Mouse (Mus musculus): ENCODE measurements around the gene Nfib. TPM values are rescaled to one million over a fixed set of nuclear protein-coding genes. Genes with fewer than 3 reads are reported as not detected.

Gene Nfib
- total and polyA plus RNA-seq, 3 experiments: not detected

- Histone ChIP-seq H3K79me2 (ENCODE audit: control insufficient read depth, insufficient read depth, low read length, poor library complexity) (no peaks in the 10 kb centered on the region), H3K4me3 (ENCODE audit: control insufficient read depth in 1 of 2, insufficient read depth in 1 of 2, low read depth in 2 of 2, low read length in 2 of 2) (no peak overlapping the region), H3K27me3 (ENCODE audit: control insufficient read depth in 1 of 2, insufficient read depth in 2 of 2, low read length in 2 of 2) (no peaks in the 10 kb centered on the region), H3K27ac (ENCODE audit: control insufficient read depth, low read depth, low read length) (no peak overlapping the region), H3K36me3 (ENCODE audit: control insufficient read depth in 1 of 2, insufficient read depth in 2 of 2, low read length in 2 of 2) (no peaks in the 10 kb centered on the region), H3K4me1 (ENCODE audit: control insufficient read depth in 1 of 2, insufficient read depth in 2 of 2, low read length in 2 of 2) (no peaks in the 10 kb centered on the region), H3K9me3 (replicated peaks; ENCODE audit: insufficient read depth, low read length) (no peaks in the 10 kb centered on the region), H3K9ac (ENCODE audit: control insufficient read depth, low read depth, low read length, poor library complexity, severe bottlenecking) (no peak overlapping the region)
- TF ChIP-seq NRF1 (IDR thresholded peaks at IDR 0.05; ENCODE audit: insufficient read depth, low read depth, low read length, poor library complexity, severe bottlenecking): no peak
- TF ChIP-seq TCF12 (IDR thresholded peaks at IDR 0.05; ENCODE audit: low read depth, low read length): no peak
- TF ChIP-seq UBTF (IDR thresholded peaks at IDR 0.05; ENCODE audit: borderline replicate concordance, insufficient read depth, low read depth, low read length): no peak
- no peak for TF ChIP-seq MAFK (IDR thresholded peaks at IDR 0.05; ENCODE audit: borderline replicate concordance, low read depth, low read length)
- no peak for TF ChIP-seq MXI1 (IDR thresholded peaks at IDR 0.05; ENCODE audit: low read depth, low read length)
- no peak for TF ChIP-seq ZKSCAN1 (IDR thresholded peaks at IDR 0.05; ENCODE audit: low read depth, low read length)
- TF ChIP-seq USF1 (IDR thresholded peaks at IDR 0.05; ENCODE audit: low read depth, low read length): no peak
- TF ChIP-seq TBP (IDR thresholded peaks at IDR 0.05; ENCODE audit: low read depth, low read length): no peak
- no peak for TF ChIP-seq ZMIZ1 (IDR thresholded peaks at IDR 0.05; ENCODE audit: low read depth, low read length)
- no peak for DNase-seq (ENCODE audit: low read depth, low spot score)
Observed at GRCm38 (mm10) chr4:82461676-82462075, 243.9 kb downstream of the Nfib start.

- Histone ChIP-seq H3K27ac (ENCODE audit: control insufficient read depth, low read depth, low read length) (no peak overlapping the region), H3K27me3 (ENCODE audit: control insufficient read depth in 1 of 2, insufficient read depth in 2 of 2, low read length in 2 of 2) (no peaks in the 10 kb centered on the region), H3K79me2 (ENCODE audit: control insufficient read depth, insufficient read depth, low read length, poor library complexity) (no peaks in the 10 kb centered on the region), H3K9ac (ENCODE audit: control insufficient read depth, low read depth, low read length, poor library complexity, severe bottlenecking) (no peak overlapping the region), H3K4me3 (ENCODE audit: control insufficient read depth in 1 of 2, insufficient read depth in 1 of 2, low read depth in 2 of 2, low read length in 2 of 2) (no peak overlapping the region), H3K4me1 (ENCODE audit: control insufficient read depth in 1 of 2, insufficient read depth in 2 of 2, low read length in 2 of 2) (no peaks in the 10 kb centered on the region), H3K36me3 (ENCODE audit: control insufficient read depth in 1 of 2, insufficient read depth in 2 of 2, low read length in 2 of 2) (no peaks in the 10 kb centered on the region), H3K9me3 (replicated peaks; ENCODE audit: insufficient read depth, low read length) (no peaks in the 10 kb centered on the region)
- DNase-seq (ENCODE audit: low read depth, low spot score): no peak
- TF ChIP-seq TAL1 (IDR thresholded peaks at IDR 0.05; ENCODE audit: low read length) (no peak), GATA1 (IDR thresholded peaks at IDR 0.05; ENCODE audit: low read depth, low read length) (no peak), GABPA (IDR thresholded peaks at IDR 0.05; ENCODE audit: low read depth, low read length) (no peak), TCF12 (IDR thresholded peaks at IDR 0.05; ENCODE audit: low read depth, low read length) (no peak), SIN3A (IDR thresholded peaks at IDR 0.05; ENCODE audit: low read length) (no peak), CHD1 (IDR thresholded peaks at IDR 0.05; ENCODE audit: low read depth, low read length) (no peak), CHD2 (IDR thresholded peaks at IDR 0.05; ENCODE audit: low read length) (no peak), ZMIZ1 (IDR thresholded peaks at IDR 0.05; ENCODE audit: low read depth, low read length) (no peak), BHLHE40 (IDR thresholded peaks at IDR 0.05; ENCODE audit: borderline replicate concordance, low read depth, low read length) (no peak), RAD21 (IDR thresholded peaks at IDR 0.05; ENCODE audit: low read depth, low read length) (no peak), MAX (IDR thresholded peaks at IDR 0.05; ENCODE audit: low read length) (no peak), JUND (IDR thresholded peaks at IDR 0.05; ENCODE audit: low read depth, low read length) (no peak), SMC3 (IDR thresholded peaks at IDR 0.05; ENCODE audit: low read depth, low read length) (no peak), ZNF384 (IDR thresholded peaks at IDR 0.05; ENCODE audit: low read depth, low read length) (no peak), ELF1 (IDR thresholded peaks at IDR 0.05; ENCODE audit: low read depth, low read length) (no peak), HCFC1 (IDR thresholded peaks at IDR 0.05; ENCODE audit: low read depth, low read length) (no peak), E2F4 (IDR thresholded peaks at IDR 0.05; ENCODE audit: borderline replicate concordance, low read depth, low read length) (no peak), RCOR1 (IDR thresholded peaks at IDR 0.05; ENCODE audit: low read depth, low read length) (no peak), POLR2AphosphoS2 (IDR thresholded peaks at IDR 0.05; ENCODE audit: low read length) (no peak), MXI1 (IDR thresholded peaks at IDR 0.05; ENCODE audit: low read depth, low read length) (no peak)
Observed at GRCm38 (mm10) chr4:82458895-82459294, 246.7 kb downstream of the Nfib start.
